Mouse (Mus musculus): ENCODE measurements around the gene Bloc1s3.
A peak's percentile ranks its signal among the peaks of the same experiment; 100 is the strongest.

DNA sequence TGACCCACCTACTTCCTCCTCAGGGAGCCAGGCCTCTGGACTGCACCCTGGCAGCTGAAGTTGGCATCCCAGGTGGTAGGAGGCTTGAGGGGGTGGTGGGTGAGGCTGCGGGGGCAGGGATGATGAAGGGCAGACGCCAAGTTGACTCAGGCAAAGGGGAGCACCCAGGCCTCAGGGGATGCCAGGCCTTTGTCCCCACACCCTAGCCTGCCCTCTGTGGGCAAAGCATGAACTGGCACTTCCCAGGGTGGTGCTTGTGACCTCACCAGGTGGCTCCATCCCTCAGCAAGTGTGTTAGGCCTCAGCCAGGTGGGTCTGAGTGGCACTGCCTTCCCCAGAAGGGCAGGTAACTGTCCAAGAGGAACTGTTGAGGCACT lies 16.9 kb upstream of the Bloc1s3 start:
- TF ChIP-seq POLR2A (IDR thresholded peaks at IDR 0.05; ENCODE audit: insufficient read length, low read depth) (no peak), TCF3 (IDR thresholded peaks at IDR 0.05; ENCODE audit: insufficient read length, low read depth) (no peak), POLR2AphosphoS2 (IDR thresholded peaks at IDR 0.05; ENCODE audit: insufficient read length, low read depth) (peak; percentile 58), USF1 (IDR thresholded peaks at IDR 0.05; ENCODE audit: low read depth) (no peak)
